Mouse (Mus musculus): ENCODE results near the gene Slc25a30. TPM values are rescaled to one million over a fixed set of nuclear protein-coding genes. Genes with fewer than 3 reads are reported as not detected.
A peak's percentile ranks its signal among the peaks of the same experiment; 100 is the strongest.

Slc25a30 gene
- polyA plus RNA-seq, 1 experiment from 2014 or later, result 13.3 TPM

DNA sequence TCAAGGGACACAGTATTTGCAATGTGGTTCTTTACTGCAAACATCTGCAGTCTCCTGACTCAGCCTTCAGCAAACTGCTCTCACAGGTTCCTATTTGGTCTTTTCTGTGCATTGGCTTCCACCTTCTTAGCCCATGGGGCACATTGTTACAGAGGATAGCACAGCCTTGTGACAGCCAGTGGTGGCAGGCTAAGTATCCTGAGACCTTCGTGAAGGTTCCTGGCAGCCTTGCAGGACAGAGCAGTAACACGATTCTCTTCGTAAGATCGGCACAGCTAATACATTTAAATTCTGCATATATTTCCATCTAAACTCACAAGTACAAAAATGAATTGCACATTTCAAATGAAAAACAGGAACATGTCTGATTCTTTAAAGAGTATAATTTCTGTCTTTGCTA, 9.1 kb upstream of the Slc25a30 start:
- H3K4me2 ChIP-seq (ENCODE audit: low read depth, low read length), result no peak overlapping the region
- no peaks in the 10 kb centered on the region for H3K9me3 ChIP-seq (ENCODE audit: control insufficient read depth, low read length)
- no peak overlapping the region for H3K9ac ChIP-seq (replicated peaks; ENCODE audit: low read depth, low read length)
- no peak for ATAC-seq (ENCODE audit: low read depth)
- WGBS, result 93% methylated on average over 4 of the region's 4 CpGs
- H3K27ac ChIP-seq (ENCODE audit: low read depth, low read length), result no peak overlapping the region
- no peak overlapping the region for H3K4me3 ChIP-seq (ENCODE audit: low read depth, low read length)
- no peaks in the 10 kb centered on the region for H3K27me3 ChIP-seq (ENCODE audit: control insufficient read depth, insufficient read depth, low read length)
- no peaks in the 10 kb centered on the region for H3K4me1 ChIP-seq (ENCODE audit: control insufficient read depth, insufficient read depth, low read length)
- H3K36me3 ChIP-seq (ENCODE audit: control insufficient read depth, insufficient read depth, low read length), result no peaks in the 10 kb centered on the region

DNA sequence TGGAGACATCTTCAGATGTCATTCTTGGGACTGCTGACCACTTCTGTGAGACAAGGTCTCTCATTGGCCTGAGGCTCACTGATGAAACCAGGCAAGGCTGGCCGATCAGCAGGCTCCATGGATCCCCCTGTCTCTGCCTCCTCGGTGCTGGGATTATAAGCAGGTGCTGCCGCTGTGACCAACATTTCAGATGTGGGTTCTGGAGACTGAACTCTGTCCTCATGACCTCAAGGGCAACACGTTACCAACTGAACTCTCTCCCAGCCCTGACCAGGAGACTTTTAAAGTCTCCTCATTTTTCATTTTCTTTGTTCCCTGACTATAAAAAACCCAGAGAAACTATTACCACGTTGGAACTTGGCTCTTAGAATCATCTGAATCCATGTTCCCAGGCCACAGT, 7.9 kb upstream of the Slc25a30 start:
- ATAC-seq (ENCODE audit: low read depth), result no peak
- WGBS, result 85% methylated on average over 5 of the region's 5 CpGs
- Histone ChIP-seq H3K27ac (ENCODE audit: low read depth, low read length) (no peak overlapping the region), H3K4me3 (ENCODE audit: low read depth, low read length) (no peak overlapping the region), H3K4me1 (ENCODE audit: control insufficient read depth, insufficient read depth, low read length) (no peaks in the 10 kb centered on the region), H3K27me3 (ENCODE audit: control insufficient read depth, insufficient read depth, low read length) (no peaks in the 10 kb centered on the region), H3K36me3 (ENCODE audit: control insufficient read depth, insufficient read depth, low read length) (no peaks in the 10 kb centered on the region), H3K9me3 (ENCODE audit: control insufficient read depth, low read length) (no peaks in the 10 kb centered on the region), H3K9ac (replicated peaks; ENCODE audit: low read depth, low read length) (no peak overlapping the region), H3K4me2 (ENCODE audit: low read depth, low read length) (no peak overlapping the region)

DNA sequence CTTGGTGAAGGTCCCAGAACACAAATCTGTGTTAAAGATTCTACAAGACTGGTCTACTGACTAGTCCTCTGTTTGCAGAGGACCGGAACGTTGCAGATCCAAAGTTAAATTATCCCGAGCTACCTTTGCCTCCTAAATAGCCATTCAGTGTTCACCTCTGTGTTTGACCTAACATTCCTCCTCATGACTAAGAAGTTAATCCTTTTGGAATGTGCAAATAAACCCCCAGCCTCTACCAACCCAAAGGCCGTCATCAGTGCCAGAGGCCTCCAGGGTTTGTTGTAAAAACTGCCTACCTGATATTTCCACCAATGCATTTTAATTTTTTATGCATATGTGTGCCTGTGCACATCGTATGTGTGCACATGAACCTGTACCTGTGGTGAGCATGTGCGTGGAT, 7.5 kb upstream of the Slc25a30 start:
- ATAC-seq (ENCODE audit: low read depth), result no peak
- no peaks in the 10 kb centered on the region for H3K9me3 ChIP-seq (ENCODE audit: control insufficient read depth, low read length)
- no peak overlapping the region for H3K4me3 ChIP-seq (ENCODE audit: low read depth, low read length)
- H3K9ac ChIP-seq (replicated peaks; ENCODE audit: low read depth, low read length), result no peak overlapping the region
- H3K27ac ChIP-seq (ENCODE audit: low read depth, low read length), result no peak overlapping the region
- H3K27me3 ChIP-seq (ENCODE audit: control insufficient read depth, insufficient read depth, low read length), result no peaks in the 10 kb centered on the region
- 88% methylated on average over 6 of the region's 6 CpGs for WGBS
- no peak overlapping the region for H3K4me2 ChIP-seq (ENCODE audit: low read depth, low read length)
- H3K36me3 ChIP-seq (ENCODE audit: control insufficient read depth, insufficient read depth, low read length), result no peaks in the 10 kb centered on the region
- H3K4me1 ChIP-seq (ENCODE audit: control insufficient read depth, insufficient read depth, low read length), result no peaks in the 10 kb centered on the region

DNA sequence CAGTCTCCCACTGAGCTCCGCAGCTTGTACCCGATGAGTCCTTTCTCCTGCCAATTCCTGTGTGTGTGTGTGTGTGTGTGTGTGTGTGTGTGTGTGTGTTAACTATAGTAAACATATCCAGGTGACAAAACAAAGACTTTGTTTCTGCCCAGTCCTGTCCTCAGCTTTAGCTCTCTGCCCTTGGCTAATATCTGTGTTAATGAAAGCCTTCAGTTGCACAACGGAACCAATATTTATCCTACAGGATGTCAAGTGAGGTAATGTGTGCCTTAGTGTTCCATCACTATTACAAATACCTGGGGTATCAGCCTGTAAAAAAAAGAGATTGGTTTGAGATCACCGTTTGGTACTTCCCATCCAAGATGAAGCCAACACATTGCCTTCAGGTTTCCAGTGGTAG, 6.3 kb upstream of the Slc25a30 start:
- Histone ChIP-seq H3K9me3 (ENCODE audit: control insufficient read depth, low read length) (no peaks in the 10 kb centered on the region), H3K27ac (ENCODE audit: low read depth, low read length) (no peak overlapping the region), H3K27me3 (ENCODE audit: control insufficient read depth, insufficient read depth, low read length) (no peaks in the 10 kb centered on the region), H3K4me2 (ENCODE audit: low read depth, low read length) (no peak overlapping the region), H3K4me1 (ENCODE audit: control insufficient read depth, insufficient read depth, low read length) (no peaks in the 10 kb centered on the region), H3K4me3 (ENCODE audit: low read depth, low read length) (no peak overlapping the region), H3K36me3 (ENCODE audit: control insufficient read depth, insufficient read depth, low read length) (no peaks in the 10 kb centered on the region), H3K9ac (replicated peaks; ENCODE audit: low read depth, low read length) (no peak overlapping the region)
- WGBS, result 93% methylated on average over 4 of the region's 4 CpGs
- ATAC-seq (ENCODE audit: low read depth), result no peak

DNA sequence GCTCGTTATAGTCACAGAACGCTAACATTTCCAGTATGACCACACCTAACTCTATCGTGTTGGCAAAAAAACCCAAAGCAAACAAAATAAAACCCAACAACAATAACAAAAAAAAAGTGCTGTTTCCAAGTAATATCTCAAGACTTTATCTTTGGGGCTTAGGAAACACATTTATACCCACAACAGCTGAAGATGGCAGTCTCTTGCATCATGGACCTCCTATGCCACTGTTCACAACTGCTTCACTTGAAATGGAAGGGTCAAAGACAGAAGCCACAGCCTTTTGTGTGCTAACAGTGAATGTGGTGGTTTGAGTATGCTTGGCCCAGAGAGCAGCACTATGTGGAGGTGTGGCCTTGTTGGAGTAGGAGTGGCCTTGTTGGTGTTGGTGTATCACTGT, 4.5 kb upstream of the Slc25a30 start:
- Histone ChIP-seq H3K9ac (replicated peaks; ENCODE audit: low read depth, low read length) (no peak overlapping the region), H3K9me3 (ENCODE audit: control insufficient read depth, low read length) (no peaks in the 10 kb centered on the region), H3K36me3 (ENCODE audit: control insufficient read depth, insufficient read depth, low read length) (no peaks in the 10 kb centered on the region), H3K27ac (ENCODE audit: low read depth, low read length) (no peak overlapping the region), H3K4me3 (ENCODE audit: low read depth, low read length) (no peak overlapping the region), H3K4me1 (ENCODE audit: control insufficient read depth, insufficient read depth, low read length) (no peaks in the 10 kb centered on the region), H3K4me2 (ENCODE audit: low read depth, low read length) (no peak overlapping the region), H3K27me3 (ENCODE audit: control insufficient read depth, insufficient read depth, low read length) (no peaks in the 10 kb centered on the region)
- WGBS, result 85% methylated on average over 3 of the region's 3 CpGs
- no peak for ATAC-seq (ENCODE audit: low read depth)

DNA sequence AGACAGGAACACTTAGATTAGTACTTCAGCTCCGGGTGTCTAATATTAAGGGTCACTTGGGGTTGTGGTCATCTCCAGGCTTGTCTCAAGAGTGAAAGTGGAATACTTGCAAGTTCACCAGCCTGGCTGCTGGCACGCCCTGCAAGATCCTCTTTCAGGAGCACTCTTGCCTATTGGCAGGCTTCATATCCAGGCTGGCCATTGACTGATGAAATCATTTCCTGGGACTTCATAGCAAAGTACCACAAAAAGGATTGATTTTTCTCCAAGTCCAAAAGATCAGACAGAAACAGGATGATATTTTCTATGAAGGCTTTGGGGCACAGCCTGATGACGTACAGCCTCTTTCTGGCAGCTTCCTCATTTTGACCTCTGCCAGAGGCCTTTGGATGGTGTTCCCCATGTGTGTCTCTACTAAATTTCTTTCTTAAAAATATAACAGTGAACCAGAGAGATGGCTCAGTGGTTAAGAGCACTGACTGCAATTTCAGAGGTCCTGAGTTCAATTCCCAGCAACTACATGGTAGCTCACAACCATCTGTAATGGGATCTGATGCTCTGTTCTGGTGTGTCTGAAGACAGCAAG, 3.7 kb upstream of the Slc25a30 start:
- Histone ChIP-seq H3K36me3 (ENCODE audit: control insufficient read depth, insufficient read depth, low read length) (no peaks in the 10 kb centered on the region), H3K9ac (replicated peaks; ENCODE audit: low read depth, low read length) (no peak overlapping the region), H3K27ac (ENCODE audit: low read depth, low read length) (no peak overlapping the region), H3K9me3 (ENCODE audit: control insufficient read depth, low read length) (no peaks in the 10 kb centered on the region), H3K4me2 (ENCODE audit: low read depth, low read length) (no peak overlapping the region), H3K4me1 (ENCODE audit: control insufficient read depth, insufficient read depth, low read length) (no peaks in the 10 kb centered on the region), H3K4me3 (ENCODE audit: low read depth, low read length) (no peak overlapping the region), H3K27me3 (ENCODE audit: control insufficient read depth, insufficient read depth, low read length) (no peaks in the 10 kb centered on the region)
- 86% methylated on average over 3 of the region's 3 CpGs for WGBS
- ATAC-seq (ENCODE audit: low read depth), result no peak

DNA sequence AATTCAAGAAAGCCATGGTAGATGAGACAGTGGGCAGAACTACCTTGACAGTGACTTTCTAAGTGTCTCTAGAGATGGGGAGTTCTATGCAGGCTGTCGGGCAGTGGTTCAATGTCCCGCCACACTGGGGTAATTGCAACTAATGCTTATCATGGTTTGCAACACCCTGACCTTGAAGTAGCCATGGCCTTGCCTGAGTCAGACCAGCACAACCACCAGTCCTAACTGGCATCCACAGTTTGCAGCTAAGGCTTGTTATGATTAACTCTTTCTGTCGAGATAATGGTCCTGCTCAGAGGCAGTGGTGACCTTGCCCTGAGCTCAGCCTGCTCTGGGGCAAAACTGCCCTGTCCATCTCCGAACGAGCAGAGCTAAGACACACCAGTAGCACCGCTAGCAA, 2.5 kb upstream of the Slc25a30 start:
- H3K4me2 ChIP-seq (ENCODE audit: low read depth, low read length), result no peak overlapping the region
- no peaks in the 10 kb centered on the region for H3K9me3 ChIP-seq (ENCODE audit: control insufficient read depth, low read length)
- no peak overlapping the region for H3K27ac ChIP-seq (ENCODE audit: low read depth, low read length)
- 86% methylated on average over 6 of the region's 6 CpGs for WGBS
- no peaks in the 10 kb centered on the region for H3K27me3 ChIP-seq (ENCODE audit: control insufficient read depth, insufficient read depth, low read length)
- H3K36me3 ChIP-seq (ENCODE audit: control insufficient read depth, insufficient read depth, low read length), result no peaks in the 10 kb centered on the region
- no peak overlapping the region for H3K9ac ChIP-seq (replicated peaks; ENCODE audit: low read depth, low read length)
- ATAC-seq (ENCODE audit: low read depth), result no peak
- H3K4me1 ChIP-seq (ENCODE audit: control insufficient read depth, insufficient read depth, low read length), result no peaks in the 10 kb centered on the region
- no peak overlapping the region for H3K4me3 ChIP-seq (ENCODE audit: low read depth, low read length)

DNA sequence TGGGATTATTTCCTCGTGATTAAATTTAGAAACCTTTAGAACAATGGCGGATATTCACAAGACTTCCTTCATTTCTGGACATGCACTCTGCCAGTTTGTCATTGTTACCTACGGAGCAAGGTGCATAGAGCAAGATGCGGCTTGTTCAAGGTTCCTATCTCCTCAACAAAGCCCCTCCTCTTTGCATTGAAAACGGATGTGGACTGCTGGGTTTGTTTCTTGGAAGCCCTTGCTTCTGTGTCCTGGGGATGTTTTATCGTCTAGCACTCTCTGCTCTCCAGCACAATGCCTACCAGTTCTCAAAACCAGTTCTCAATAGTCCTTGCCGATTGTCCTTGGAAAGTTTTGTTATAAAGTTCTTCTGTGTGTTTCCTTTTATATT, 948 bp upstream of the Slc25a30 start:
- no peak overlapping the region for H3K27ac ChIP-seq (ENCODE audit: low read depth, low read length)
- H3K36me3 ChIP-seq (ENCODE audit: control insufficient read depth, insufficient read depth, low read length), result no peaks in the 10 kb centered on the region
- WGBS, result 37% methylated on average over 7 of the region's 7 CpGs
- ATAC-seq (ENCODE audit: low read depth), result no peak
- H3K9me3 ChIP-seq (ENCODE audit: control insufficient read depth, low read length), result no peaks in the 10 kb centered on the region
- peak overlapping the region; percentile 57; the same call in 1 of the 2 replicates for H3K4me2 ChIP-seq (ENCODE audit: low read depth, low read length)
- no peaks in the 10 kb centered on the region for H3K4me1 ChIP-seq (ENCODE audit: control insufficient read depth, insufficient read depth, low read length)
- no peaks in the 10 kb centered on the region for H3K27me3 ChIP-seq (ENCODE audit: control insufficient read depth, insufficient read depth, low read length)
- H3K4me3 ChIP-seq (ENCODE audit: low read depth, low read length), result no peak overlapping the region
- H3K9ac ChIP-seq (replicated peaks; ENCODE audit: low read depth, low read length), result no peak overlapping the region

DNA sequence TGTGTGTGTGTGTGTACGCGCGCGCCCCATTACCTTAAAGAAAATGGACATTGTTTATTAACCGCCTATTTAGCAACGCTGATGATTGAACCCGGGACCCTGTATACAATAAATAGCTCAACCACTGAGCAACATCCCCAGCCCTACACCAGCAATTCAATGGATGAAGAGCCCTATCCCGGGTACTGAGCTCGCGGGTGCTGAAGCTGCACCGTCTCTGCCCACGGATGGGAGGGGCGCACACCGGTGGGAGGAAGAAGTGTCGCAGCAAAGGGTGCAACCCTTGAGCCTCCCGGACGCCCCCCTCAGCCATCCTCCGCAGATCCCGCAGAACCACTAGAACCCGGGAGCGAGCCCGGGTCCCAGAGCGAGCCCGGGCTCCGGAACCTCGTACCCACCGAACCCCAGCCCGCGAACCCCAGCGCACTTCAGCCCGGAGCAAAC, 391 bp downstream of the Slc25a30 start:
- Histone ChIP-seq H3K4me2 (ENCODE audit: low read depth, low read length) (peak overlapping the region; percentile 57), H3K27me3 (ENCODE audit: control insufficient read depth, insufficient read depth, low read length) (no peaks in the 10 kb centered on the region), H3K9me3 (ENCODE audit: control insufficient read depth, low read length) (no peaks in the 10 kb centered on the region), H3K9ac (replicated peaks; ENCODE audit: low read depth, low read length) (peak overlapping the region; percentile 78), H3K4me3 (ENCODE audit: low read depth, low read length) (peak overlapping the region; percentile 70), H3K27ac (ENCODE audit: low read depth, low read length) (peak overlapping the region; percentile 90), H3K36me3 (ENCODE audit: control insufficient read depth, insufficient read depth, low read length) (no peaks in the 10 kb centered on the region), H3K4me1 (ENCODE audit: control insufficient read depth, insufficient read depth, low read length) (no peaks in the 10 kb centered on the region)
- ATAC-seq (ENCODE audit: low read depth), result peak; percentile 84
- under 1% methylated on average over 30 of the region's 31 CpGs for WGBS

Data from neural tube, embryonic 14.5 days (tissue).